Mouse (Mus musculus): ENCODE data around the gene Unk. TPM values are rescaled to one million over a fixed set of nuclear protein-coding genes. Genes with fewer than 3 reads are reported as not detected.
"Not testable (repeated sequence)": the region's sequence is repeated elsewhere in the genome, so short reads cannot be mapped to it uniquely, and the experiment has no call there.

Gene Unk
- polyA plus RNA-seq, 1 experiment, result 18.8 TPM

GRCm38 (mm10) chr11:116083096-116083672 lies 53.1 kb downstream of the Unk start:
- no peak for DNase-seq (ENCODE audit: low read depth, low spot score)
- WGBS, result 87% methylated on average over 14 of the region's 14 CpGs

- no peak for DNase-seq (ENCODE audit: low read depth, low spot score)
- WGBS, result 53% methylated on average over 6 of the region's 6 CpGs
These were observed 54.0 kb downstream of the Unk start for GRCm38 (mm10) chr11:116084166-116084565.

- 2% methylated on average over 39 of the region's 43 CpGs for WGBS
- DNase-seq (ENCODE audit: low read depth, low spot score), result peak; percentile 98
These were observed 56.4 kb downstream of the Unk start, which contains the start of gene Wbp2 for GRCm38 (mm10) chr11:116086258-116087193. Gene Wbp2, minus strand, starts transcription at chr11:116086995.

GRCm38 (mm10) chr11:116087194-116088130 lies 57.3 kb downstream of the Unk start:
- under 1% methylated on average over 31 of the region's 31 CpGs for WGBS
- DNase-seq (ENCODE audit: low read depth, low spot score), result no peak

- WGBS, result 50% methylated on average over 8 of the region's 8 CpGs
- DNase-seq (ENCODE audit: low read depth, low spot score), result no peak
These were observed 58.1 kb downstream of the Unk start for GRCm38 (mm10) chr11:116088188-116088587.

GRCm38 (mm10) chr11:116088741-116089394 lies 58.7 kb downstream of the Unk start:
- 50% methylated on average over 11 of the region's 11 CpGs for WGBS
- no peak for DNase-seq (ENCODE audit: low read depth, low spot score)

- WGBS, result 89% methylated on average over 6 of the region's 6 CpGs
These were observed 59.4 kb downstream of the Unk start for GRCm38 (mm10) chr11:116089545-116089944.

GRCm38 (mm10) chr11:116091591-116091990 lies 61.5 kb downstream of the Unk start:
- no peak for DNase-seq (ENCODE audit: low read depth, low spot score)
- 84% methylated on average over 6 of the region's 6 CpGs for WGBS

More at GRCm38 (mm10) chr11:116089545-116089944, 59.4 kb downstream of the Unk start:
- no peak for DNase-seq (ENCODE audit: low read depth, low spot score)

DNA sequence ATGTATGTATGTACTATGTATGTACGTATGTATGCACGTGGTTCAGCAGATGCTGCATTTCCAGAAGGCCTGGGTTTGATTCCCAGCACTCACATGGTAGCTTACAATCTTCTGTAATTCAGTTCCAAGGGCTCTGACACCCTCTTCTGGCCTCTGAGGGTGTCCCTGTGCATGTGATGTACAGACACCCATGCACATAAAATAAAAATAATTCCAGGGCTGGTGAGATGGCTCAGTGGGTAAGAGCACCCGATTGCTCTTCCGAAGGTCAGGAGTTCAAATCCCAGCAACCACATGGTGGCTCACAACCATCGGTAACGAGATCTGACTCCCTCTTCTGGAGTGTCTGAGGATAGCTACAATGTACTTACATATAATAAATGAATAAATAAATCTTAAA lies 62.8 kb downstream of the Unk start:
- DNase-seq (ENCODE audit: low read depth, low spot score), result not testable (repeated sequence)
- WGBS, result 88% methylated on average over 6 of the region's 6 CpGs

DNA sequence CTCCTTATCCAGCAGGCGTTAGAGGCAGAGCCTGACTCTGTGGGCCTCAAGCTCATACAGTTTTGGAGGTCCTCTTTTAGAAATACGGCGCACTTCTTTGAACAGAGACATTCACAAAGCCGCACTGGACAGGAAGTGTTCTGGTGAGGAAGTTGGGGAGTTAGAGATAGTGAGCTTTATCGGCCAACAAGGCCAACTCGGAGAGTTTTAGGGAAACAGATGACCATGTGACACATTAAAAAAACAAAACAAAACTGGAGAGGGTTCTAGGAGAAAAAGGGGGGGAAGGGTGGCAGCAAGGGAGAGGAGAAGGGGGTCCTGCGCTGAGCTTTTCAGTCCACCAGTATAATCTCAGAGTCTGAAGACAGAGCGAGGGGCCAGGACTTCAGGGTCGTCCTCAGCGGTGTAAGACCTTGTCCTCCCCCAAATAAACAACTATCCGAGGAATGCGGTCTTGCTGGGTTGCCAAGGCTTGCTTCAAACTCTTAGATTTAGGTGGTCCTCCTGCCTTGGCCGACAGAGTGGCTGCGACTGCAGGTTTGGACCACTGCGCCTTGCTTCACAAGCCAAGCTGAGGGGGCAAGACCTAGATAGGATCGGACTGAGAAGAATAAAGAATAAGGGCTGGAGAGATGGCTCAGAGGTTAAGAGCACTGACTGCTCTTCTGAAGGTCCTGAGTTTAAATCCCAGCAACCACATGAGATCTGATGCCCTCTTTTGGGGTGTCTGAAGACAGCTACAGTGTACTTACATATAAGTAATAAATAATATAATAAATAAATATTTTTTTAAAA lies 63.8 kb downstream of the Unk start:
- 56% methylated on average over 16 of the region's 16 CpGs for WGBS

DNA sequence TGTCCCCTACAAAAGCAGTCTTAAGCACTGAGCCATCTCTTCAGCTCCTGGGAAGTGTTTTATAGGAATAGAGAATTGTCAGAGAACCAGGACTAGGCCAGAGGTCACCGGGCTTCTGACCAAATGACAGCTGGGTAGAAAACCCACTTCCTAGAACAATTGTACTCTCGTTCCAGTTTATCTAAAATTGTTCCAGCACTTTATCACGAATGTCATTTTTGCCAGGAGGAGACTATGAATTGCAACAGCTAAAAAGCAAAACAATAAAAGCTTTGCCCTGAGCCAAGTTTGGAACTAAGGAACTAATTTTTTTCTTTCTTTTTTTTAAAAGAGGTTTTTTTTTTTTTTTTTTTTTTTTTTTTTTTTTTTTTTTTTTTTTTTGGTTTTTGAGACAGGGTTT lies 65.5 kb downstream of the Unk start:
- no peak for DNase-seq (ENCODE audit: low read depth, low spot score)
- 33% methylated on average over 3 of the region's 3 CpGs for WGBS

More for the DNA sequence above, 63.8 kb downstream of the Unk start:
- DNase-seq (ENCODE audit: low read depth, low spot score), result no peak

- no peak for DNase-seq (ENCODE audit: low read depth, low spot score)
- WGBS, result 75% methylated on average over 5 of the region's 5 CpGs
These were observed 66.3 kb downstream of the Unk start for GRCm38 (mm10) chr11:116096213-116097108.

DNA sequence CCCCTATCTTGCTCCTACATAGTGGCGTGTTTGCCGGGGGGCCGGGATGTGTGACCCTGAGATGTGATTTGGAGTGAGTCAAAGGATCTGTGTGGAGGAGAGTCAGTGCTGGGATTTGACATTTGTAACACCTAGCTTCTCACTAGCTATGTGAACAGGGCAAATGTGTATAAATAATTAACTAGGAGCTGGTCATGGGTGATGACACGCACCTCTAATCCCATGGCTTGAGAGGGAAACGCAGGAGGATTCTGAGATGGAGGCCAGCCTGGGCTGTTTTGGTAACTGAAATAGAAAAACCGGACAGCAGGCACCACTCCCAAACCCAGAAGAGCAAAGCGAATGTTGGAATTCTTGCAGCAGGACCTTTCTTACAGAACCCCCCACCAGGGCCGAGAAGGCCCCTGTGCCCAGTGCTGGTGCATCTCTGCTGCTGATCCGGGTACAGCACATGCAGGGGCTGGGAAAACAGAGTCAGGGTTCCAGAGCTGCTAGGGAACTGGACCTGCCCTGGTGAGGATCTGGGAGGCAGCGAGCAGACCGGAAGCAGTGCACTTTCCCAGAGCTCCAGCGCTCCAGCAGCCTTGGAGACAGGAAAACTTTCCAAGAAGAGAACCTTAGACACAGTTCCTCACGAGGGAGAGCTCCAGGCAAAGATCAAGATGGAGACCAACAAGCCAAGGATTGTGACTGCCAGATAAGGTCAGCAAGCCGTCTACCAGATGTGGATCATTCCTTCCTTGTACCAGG lies 68.8 kb downstream of the Unk start:
- WGBS, result 63% methylated on average over 14 of the region's 14 CpGs
- no peak for DNase-seq (ENCODE audit: low read depth, low spot score)

GRCm38 (mm10) chr11:116099462-116099861 lies 69.3 kb downstream of the Unk start:
- no peak for DNase-seq (ENCODE audit: low read depth, low spot score)
- 86% methylated on average over 6 of the region's 6 CpGs for WGBS

GRCm38 (mm10) chr11:116100385-116100784 lies 70.3 kb downstream of the Unk start:
- no peak for DNase-seq (ENCODE audit: low read depth, low spot score)
- 19% methylated on average over 6 of the region's 6 CpGs for WGBS

DNA sequence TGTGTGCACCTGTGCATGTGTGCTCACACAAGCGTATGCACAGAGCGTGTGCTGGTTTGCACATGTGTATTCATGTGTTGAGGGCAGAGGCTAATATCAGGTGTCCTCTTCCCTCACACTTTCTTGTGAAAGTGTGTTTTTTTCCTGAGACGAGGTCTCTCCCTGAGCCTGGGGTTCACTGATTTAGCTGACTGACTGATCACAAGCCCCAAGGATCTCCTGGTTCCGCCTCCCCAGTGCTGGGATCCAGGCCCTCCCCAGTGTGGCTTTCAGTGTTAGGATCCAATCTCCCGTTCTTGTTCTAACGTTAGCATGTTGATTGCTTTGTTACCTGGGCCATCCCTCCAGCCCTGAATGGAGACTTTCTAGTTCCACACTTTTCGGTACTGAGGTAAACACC lies 70.7 kb downstream of the Unk start:
- WGBS, result 80% methylated on average over 7 of the region's 7 CpGs
- DNase-seq (ENCODE audit: low read depth, low spot score), result no peak

DNA sequence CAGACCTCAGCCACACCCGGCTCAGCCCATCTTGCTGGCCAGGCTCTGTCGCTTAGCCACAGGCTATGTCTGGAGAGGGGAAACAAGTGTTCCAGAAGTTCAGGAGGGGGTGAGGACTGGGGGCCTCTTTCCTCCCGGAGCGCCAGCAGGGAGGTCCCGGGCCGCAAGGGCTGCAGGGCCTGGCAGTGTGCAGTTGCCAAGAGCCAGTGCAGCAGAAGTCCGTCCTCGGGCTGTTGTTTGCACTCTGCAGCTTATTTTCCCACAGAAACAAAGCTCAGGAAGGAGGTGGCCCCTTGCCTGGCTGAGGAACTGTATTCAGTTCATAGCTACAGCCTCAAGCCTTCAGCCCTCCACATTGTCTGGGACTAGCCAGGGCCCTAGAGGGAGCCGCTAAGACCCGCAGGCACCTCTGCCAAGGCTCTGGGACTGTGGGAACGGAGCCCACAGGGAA lies 71.8 kb downstream of the Unk start:
- 49% methylated on average over 11 of the region's 11 CpGs for WGBS
- DNase-seq (ENCODE audit: low read depth, low spot score), result no peak
